Mouse (Mus musculus) heart, postnatal 0 days (tissue): ENCODE results near the gene Aadacl2.

Experiments used
- CTCF ChIP-seq: IDR thresholded peaks from 2 replicates; pipeline ENCODE4 v1.5.1; 2016; ENCODE audit warnings: antibody characterized with exemption, control low read depth, low read depth
- EP300 ChIP-seq: IDR thresholded peaks from 2 replicates; pipeline ENCODE4 v1.6.1; 2016; ENCODE audit warnings: antibody characterized with exemption, low read depth

- TF ChIP-seq CTCF (no peak), EP300 (no peak)
These were observed 2.9 kb upstream of the Aadacl2 start for GRCm38 (mm10) chr3:60003622-60004021.
